9 mouse cellular contexts compared by ENCODE assay signal in the genomic region with DNA sequence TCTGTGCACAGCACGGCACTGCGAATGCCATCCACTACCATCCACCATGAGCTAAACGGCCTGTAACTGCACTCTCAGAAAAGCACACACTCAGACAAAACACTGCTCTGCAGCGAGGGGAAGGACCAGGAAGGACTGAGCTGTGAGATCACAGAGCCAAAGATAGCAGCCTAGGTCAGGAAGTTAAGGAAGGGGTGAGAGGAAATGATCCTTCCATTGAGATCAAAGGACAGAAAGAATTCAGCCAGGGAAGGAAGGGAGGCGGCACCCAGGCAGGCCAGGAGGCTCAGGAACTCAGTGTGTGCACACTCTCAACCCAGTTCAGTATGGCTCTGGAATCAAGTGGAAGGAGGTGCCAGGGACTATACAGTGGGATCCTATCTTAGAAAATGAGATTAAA. TPM values are rescaled to one million over a fixed set of nuclear protein-coding genes. Genes with fewer than 3 reads are reported as not detected.
DNase-seq lines count a peak whose midpoint lies in the region; ATAC-seq and TF ChIP-seq lines count a peak whose summit lies in the region.
"Had no signal": no experiment of that assay in that cellular context is flagged by ENCODE, and none has a peak within 500 bp of the region (broad histone marks: within the 10 kb centered on the region; RNA-seq: fewer than 3 reads in every experiment).

No protein-coding gene starts in this region.

- 19% methylated on average over 5 of the region's 5 CpGs for WGBS in lung, embryonic 14.5 days

- H3K4me3 ChIP-seq in bone marrow macrophage, adult 2 months (ENCODE audit: insufficient read depth, low read length): peak overlapping the region; percentile 39; the same call in 1 of the 2 replicates
- H3K4me3 ChIP-seq in lung, embryonic 14.5 days (ENCODE audit: low read depth, low read length): no peak overlapping the region

- H3K27me3 ChIP-seq in lung, embryonic 14.5 days (ENCODE audit: insufficient read depth, low read length): no peaks in the 10 kb centered on the region

- intact Hi-C loops in heart, postnatal 14 days (cut with DNase I): no loop called here

- no peak for TF ChIP-seq CTCF in bone marrow macrophage, adult 2 months (IDR thresholded peaks at IDR 0.05; ENCODE audit: low read depth, low read length)
- TF ChIP-seq CTCF in lung, embryonic 14.5 days (IDR thresholded peaks at IDR 0.05; ENCODE audit: low read depth): no peak

- H3K36me3 ChIP-seq in lung, embryonic 14.5 days (ENCODE audit: insufficient read depth): no peaks in the 10 kb centered on the region

- TF ChIP-seq POLR2A in bone marrow macrophage, adult 2 months (IDR thresholded peaks at IDR 0.05; ENCODE audit: borderline replicate concordance, low read depth, low read length): no peak

- peak; percentile 80; the same call in 1 of the 2 replicates for ATAC-seq in lung, embryonic 14.5 days (ENCODE audit: insufficient read depth)
- ATAC-seq in megakaryocyte progenitor cell, adult 5-6 weeks (replicated peaks; ENCODE audit: poor library complexity): no peak

- H3K9ac ChIP-seq in lung, embryonic 14.5 days: no peak overlapping the region
- H3K9ac ChIP-seq: liver, embryonic 14.5 days had no signal

- H3K27ac ChIP-seq in bone marrow macrophage, adult 2 months (ENCODE audit: insufficient read depth, low read depth, low read length): peak overlapping the region; percentile 80
- H3K27ac ChIP-seq in lung, embryonic 14.5 days (ENCODE audit: low read depth): peak overlapping the region; percentile 67; the same call in 1 of the 2 replicates
- H3K27ac ChIP-seq: liver, embryonic 14.5 days had no signal

- H3K4me2 ChIP-seq in lung, embryonic 14.5 days: no peak overlapping the region

- DNase-seq in ES-CJ7 (ENCODE audit: low read depth, low spot score) (peak; percentile 53), adipocyte (ENCODE audit: low spot score) (no peak)
- DNase-seq in heart, postnatal 14 days: peak; percentile 29
- DNase-seq in lung, embryonic 14.5 days: peak; percentile 69
- no peak for DNase-seq in gastrocnemius, adult 8-10 months (ENCODE audit: low spot score in 2 of 2)
- DNase-seq: spleen, adult 18-20 months had no signal

- H3K4me1 ChIP-seq in bone marrow macrophage, adult 2 months (ENCODE audit: control insufficient read depth, insufficient read depth, low read length): peaks cover 13% of the 10 kb centered on the region
- H3K4me1 ChIP-seq in lung, embryonic 14.5 days (ENCODE audit: insufficient read depth): no peaks in the 10 kb centered on the region

- H3K9me3 ChIP-seq in lung, embryonic 14.5 days (ENCODE audit: low read depth, low read length): no peaks in the 10 kb centered on the region

RNA-seq across cellular contexts. Expression of gene Afg1l, which starts 14.1 kb away (rescaled TPM):
- 6.5 and 8.2 TPM in 2 replicates for polyA plus RNA-seq in bone marrow macrophage, adult 2 months (2012; ENCODE audit: insufficient read depth, insufficient read length, missing spikeins)
- total RNA-seq in heart, postnatal 14 days (2021): 10 to 100 TPM; 31.8 to 31.9 TPM
- 7.7 and 8.2 TPM in 2 replicates for polyA plus RNA-seq in lung, embryonic 14.5 days (2014; fragmentation: Nextera tagmentation; extraction: Ambion mirVana)
- 2.1 and 3.1 TPM in 2 replicates for total RNA-seq in megakaryocyte progenitor cell, adult 5-6 weeks (2015)
- total RNA-seq in megakaryocyte progenitor cell, adult 5-6 weeks (2017): 3.0 and 5.7 TPM in 2 replicates
- total RNA-seq in gastrocnemius, adult 8-10 months (2022): 1 to 10 TPM; 7.2 to 9.5 (median 8.0) TPM

RNA-seq across cellular contexts. Expression of gene Snx3, which starts 37.6 kb away (rescaled TPM):
- polyA plus RNA-seq in bone marrow macrophage, adult 2 months (2012; ENCODE audit: insufficient read depth, insufficient read length, missing spikeins): 318 and 328 TPM in 2 replicates
- total RNA-seq in heart, postnatal 14 days (2021): 100 to 1,000 TPM; 169 to 184 TPM
- polyA plus RNA-seq in lung, embryonic 14.5 days (2014; fragmentation: Nextera tagmentation; extraction: Ambion mirVana): 367 and 368 TPM in 2 replicates
- 274 and 286 TPM in 2 replicates for total RNA-seq in megakaryocyte progenitor cell, adult 5-6 weeks (2015)
- total RNA-seq in megakaryocyte progenitor cell, adult 5-6 weeks (2017): 104 and 114 TPM in 2 replicates
- 100 to 1,000 TPM; 150 to 170 (median 157) TPM for total RNA-seq in gastrocnemius, adult 8-10 months (2022)

Comparison
In these comparisons a context has a peak if more than half of its experiments do, and no peak if none do; other contexts are left out.
1. DNase-seq: peak in ES-CJ7 (single experiment), heart, postnatal 14 days (2 of 2) and lung, embryonic 14.5 days (single experiment); none in adipocyte (single experiment) and gastrocnemius, adult 8-10 months (0 of 2).